Mouse (Mus musculus) brown adipose tissue, adult 24 weeks (tissue): ENCODE data around the gene D430041D05Rik. TPM values are rescaled to one million over a fixed set of nuclear protein-coding genes. Genes with fewer than 3 reads are reported as not detected.

Experiments used
- H3K27ac ChIP-seq: fragments of 200-500 bp; replicated peaks from 2 replicates; pipeline ENCODE4 v1.5.1; 2012; ENCODE audit warnings: low read depth, mild to moderate bottlenecking, low read length
- H3K4me1 ChIP-seq: fragments of 200-500 bp; 2 replicates; pipeline ENCODE4 v1.6.1; 2012; ENCODE audit warnings: low read length, mixed read lengths; ENCODE audit not compliant: control insufficient read depth, insufficient read depth, insufficient read length
- H3K4me3 ChIP-seq: fragments of 200-500 bp; 2 replicates; pipeline ENCODE4 v1.5.1; 2012; ENCODE audit warnings: low read depth, mild to moderate bottlenecking, low read length, moderate library complexity; ENCODE audit not compliant: insufficient read depth
- polyA plus RNA-seq: library from polyadenylated mRNA; stranded (reverse); fragments of >200 nt; gene quantifications from 2 replicates; pipeline ENCODE4 v1.2.4, GENCODE M21; 2012; ENCODE audit not compliant: missing spikeins, insufficient read depth, insufficient read length

D430041D05Rik gene
- 0.12 TPM in 1 of 2 replicates, not detected in the other for polyA plus RNA-seq

- H3K4me3 ChIP-seq = peak within 1 kb of the TSS; percentile 47
- H3K27ac ChIP-seq = no peak within 1 kb of the TSS
- H3K4me1 ChIP-seq = no peaks in the 10 kb centered on the region
Observed at GRCm38 (mm10) chr2:104410963-104411545, at the start of gene D430041D05Rik. D430041D05Rik (minus strand) TSS chr2:104411013.

- Histone ChIP-seq H3K4me3 (no peak overlapping the region), H3K4me1 (peaks cover 24% of the 10 kb centered on the region), H3K27ac (no peak overlapping the region)
Observed at GRCm38 (mm10) chr2:104460021-104460420, 49.2 kb upstream of the D430041D05Rik start.

- no peak overlapping the region for H3K27ac ChIP-seq
- peaks cover 27% of the 10 kb centered on the region for H3K4me1 ChIP-seq
Observed at GRCm38 (mm10) chr2:104458569-104459332, 47.9 kb upstream of the D430041D05Rik start.

GRCm38 (mm10) chr2:104457106-104457505 lies 46.3 kb upstream of the D430041D05Rik start:
- Histone ChIP-seq H3K27ac (no peak overlapping the region), H3K4me3 (no peak overlapping the region), H3K4me1 (peaks cover 28% of the 10 kb centered on the region)

More at GRCm38 (mm10) chr2:104458569-104459332, 47.9 kb upstream of the D430041D05Rik start:
- no peak overlapping the region for H3K4me3 ChIP-seq

GRCm38 (mm10) chr2:104450685-104451084 lies 39.9 kb upstream of the D430041D05Rik start:
- peaks cover 19% of the 10 kb centered on the region for H3K4me1 ChIP-seq
- no peak overlapping the region for H3K4me3 ChIP-seq
- H3K27ac ChIP-seq = no peak overlapping the region

- H3K4me1 ChIP-seq = peaks cover 16% of the 10 kb centered on the region
- no peak overlapping the region for H3K4me3 ChIP-seq
- no peak overlapping the region for H3K27ac ChIP-seq
Observed at GRCm38 (mm10) chr2:104449191-104449590, 38.4 kb upstream of the D430041D05Rik start.

GRCm38 (mm10) chr2:104448201-104448600 lies 37.4 kb upstream of the D430041D05Rik start:
- H3K4me3 ChIP-seq = no peak overlapping the region
- no peak overlapping the region for H3K27ac ChIP-seq
- H3K4me1 ChIP-seq = peaks cover 14% of the 10 kb centered on the region

GRCm38 (mm10) chr2:104446016-104446415 lies 35.2 kb upstream of the D430041D05Rik start:
- peaks cover 5% of the 10 kb centered on the region for H3K4me1 ChIP-seq
- no peak overlapping the region for H3K4me3 ChIP-seq
- H3K27ac ChIP-seq = no peak overlapping the region

GRCm38 (mm10) chr2:104444776-104445175 lies 34.0 kb upstream of the D430041D05Rik start:
- Histone ChIP-seq H3K4me1 (no peaks in the 10 kb centered on the region; the same call in none of the 2 replicates), H3K27ac (no peak overlapping the region)

GRCm38 (mm10) chr2:104442341-104442740 lies 31.5 kb upstream of the D430041D05Rik start:
- Histone ChIP-seq H3K4me3 (no peak overlapping the region), H3K27ac (no peak overlapping the region), H3K4me1 (no peaks in the 10 kb centered on the region)

More at GRCm38 (mm10) chr2:104444776-104445175, 34.0 kb upstream of the D430041D05Rik start:
- no peak overlapping the region for H3K4me3 ChIP-seq

GRCm38 (mm10) chr2:104436226-104436625 lies 25.4 kb upstream of the D430041D05Rik start:
- Histone ChIP-seq H3K4me3 (no peak overlapping the region), H3K4me1 (no peaks in the 10 kb centered on the region)

GRCm38 (mm10) chr2:104431067-104431466 lies 20.3 kb upstream of the D430041D05Rik start:
- no peaks in the 10 kb centered on the region for H3K4me1 ChIP-seq
- H3K4me3 ChIP-seq = no peak overlapping the region
- no peak overlapping the region for H3K27ac ChIP-seq

More at GRCm38 (mm10) chr2:104436226-104436625, 25.4 kb upstream of the D430041D05Rik start:
- no peak overlapping the region for H3K27ac ChIP-seq

- no peak overlapping the region for H3K4me3 ChIP-seq
- H3K27ac ChIP-seq = no peak overlapping the region
- no peaks in the 10 kb centered on the region for H3K4me1 ChIP-seq
Observed at GRCm38 (mm10) chr2:104430566-104430965, 19.8 kb upstream of the D430041D05Rik start.

- Histone ChIP-seq H3K27ac (no peak overlapping the region), H3K4me3 (no peak overlapping the region), H3K4me1 (no peaks in the 10 kb centered on the region)
Observed at GRCm38 (mm10) chr2:104426112-104426511, 15.3 kb upstream of the D430041D05Rik start.

GRCm38 (mm10) chr2:104422230-104422629 lies 11.4 kb upstream of the D430041D05Rik start:
- Histone ChIP-seq H3K4me1 (no peaks in the 10 kb centered on the region), H3K27ac (no peak overlapping the region), H3K4me3 (no peak overlapping the region)
